Mouse (Mus musculus) R1 (cell line): ENCODE data around the gene Cabp1.

ENCODE experiments used
- DNase-seq: peaks from one replicate; pipeline ENCODE4 v3.0.0-alpha.2; 2018; ENCODE audit warnings: low read depth, low spot score

The Cabp1 gene

GRCm38 (mm10) chr5:115210380-115210779 lies 16.2 kb upstream of the Cabp1 start:
- DNase-seq = peak; percentile 79

DNA sequence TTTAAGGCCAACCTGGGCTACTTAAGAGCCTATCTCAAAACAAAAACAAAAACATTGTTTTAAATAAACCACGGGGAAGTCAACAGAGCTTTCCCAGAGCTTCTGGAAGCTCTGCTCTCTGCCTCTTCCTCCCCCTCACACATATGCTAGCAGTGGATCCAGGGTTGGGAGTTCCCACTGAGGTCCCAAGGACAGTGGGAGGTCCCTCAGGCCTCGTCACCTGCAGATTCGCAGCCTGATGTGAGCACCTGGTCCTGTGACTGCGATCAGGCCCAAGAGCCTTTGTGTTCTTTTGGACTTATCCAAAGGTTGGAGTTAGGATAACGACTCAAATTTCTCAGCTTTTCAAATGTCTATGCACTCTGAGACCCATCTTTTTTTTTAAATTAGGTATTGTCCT lies 14.4 kb upstream of the Cabp1 start:
- DNase-seq = peak; percentile 38

GRCm38 (mm10) chr5:115207892-115208291 lies 13.7 kb upstream of the Cabp1 start:
- DNase-seq = no peak

GRCm38 (mm10) chr5:115207244-115207643 lies 13.1 kb upstream of the Cabp1 start:
- DNase-seq = no peak

DNA sequence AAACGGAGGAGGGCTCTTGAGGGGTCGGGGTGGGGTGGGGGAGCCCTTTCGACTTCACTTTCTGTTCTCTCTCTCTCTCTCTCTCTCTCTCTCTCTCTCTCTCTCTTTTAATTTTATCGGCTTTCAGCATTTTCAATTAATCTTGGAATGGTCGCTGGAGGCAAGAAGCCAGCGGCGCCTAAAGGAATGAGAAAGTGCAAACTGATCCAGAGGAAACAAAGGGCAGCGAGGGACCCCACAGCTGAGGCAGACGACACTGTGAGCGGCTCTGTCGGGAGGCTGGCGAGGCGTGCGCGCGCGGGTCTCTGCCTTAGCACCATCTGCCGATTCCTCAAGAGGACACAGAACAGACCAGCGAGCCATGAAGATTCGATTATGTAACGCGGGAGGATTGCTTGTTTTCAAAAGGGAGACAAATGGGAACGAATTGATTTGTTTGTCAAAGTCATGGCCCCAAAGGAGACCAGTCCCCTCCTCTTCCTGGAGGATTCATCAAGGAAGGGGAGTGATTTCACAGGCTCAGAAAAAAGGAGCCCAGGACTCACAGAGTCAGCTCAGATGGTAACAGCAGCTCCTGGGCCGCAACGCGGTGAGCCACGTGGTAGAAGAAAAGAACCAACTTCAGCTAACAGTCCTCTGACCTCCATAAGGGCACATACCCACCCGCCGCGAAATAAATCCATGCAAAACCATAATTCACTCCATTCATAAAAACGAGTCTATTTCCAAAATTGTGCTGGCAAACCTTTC lies 10.6 kb upstream of the Cabp1 start:
- DNase-seq = peak; percentile 49

DNA sequence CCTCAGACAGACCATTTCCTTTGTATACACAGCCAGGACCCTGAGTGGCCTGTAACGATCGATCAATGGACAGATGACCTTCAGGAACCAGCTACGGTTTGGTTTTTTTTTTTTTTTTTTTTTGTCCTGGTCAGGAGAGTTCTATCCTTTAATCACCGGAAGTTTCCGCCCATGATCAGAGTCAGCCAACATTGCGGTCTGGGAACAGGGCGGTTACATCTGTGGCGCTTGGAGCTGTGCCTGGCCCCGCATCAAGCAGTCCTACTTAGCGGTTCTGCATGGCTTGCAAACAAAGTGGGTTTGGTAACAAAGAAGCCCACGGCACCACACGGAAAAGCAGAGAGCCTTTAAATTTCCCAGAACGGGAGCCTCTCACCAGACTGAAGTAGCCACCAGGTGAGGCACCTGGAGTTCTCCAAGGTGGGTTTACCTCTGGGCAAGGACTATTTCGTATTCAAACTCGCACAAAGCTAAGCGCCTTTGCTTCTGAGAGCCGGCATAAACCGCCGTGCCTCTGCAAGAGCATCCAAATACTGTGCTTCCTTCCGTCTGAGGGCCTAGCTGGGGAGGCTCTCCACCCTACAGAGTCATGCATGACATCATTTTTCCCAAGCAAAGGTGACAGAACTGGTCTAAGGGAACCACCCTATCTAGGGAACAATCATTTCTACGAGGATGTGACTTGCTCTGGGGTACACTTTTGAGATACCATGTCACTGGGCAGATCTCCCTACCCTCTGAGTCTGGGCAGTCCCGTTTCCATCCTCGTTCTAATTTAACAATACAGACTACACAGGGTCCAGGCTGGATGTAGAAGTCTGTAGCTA lies 9.8 kb upstream of the Cabp1 start:
- peak; percentile 87 for DNase-seq

DNA sequence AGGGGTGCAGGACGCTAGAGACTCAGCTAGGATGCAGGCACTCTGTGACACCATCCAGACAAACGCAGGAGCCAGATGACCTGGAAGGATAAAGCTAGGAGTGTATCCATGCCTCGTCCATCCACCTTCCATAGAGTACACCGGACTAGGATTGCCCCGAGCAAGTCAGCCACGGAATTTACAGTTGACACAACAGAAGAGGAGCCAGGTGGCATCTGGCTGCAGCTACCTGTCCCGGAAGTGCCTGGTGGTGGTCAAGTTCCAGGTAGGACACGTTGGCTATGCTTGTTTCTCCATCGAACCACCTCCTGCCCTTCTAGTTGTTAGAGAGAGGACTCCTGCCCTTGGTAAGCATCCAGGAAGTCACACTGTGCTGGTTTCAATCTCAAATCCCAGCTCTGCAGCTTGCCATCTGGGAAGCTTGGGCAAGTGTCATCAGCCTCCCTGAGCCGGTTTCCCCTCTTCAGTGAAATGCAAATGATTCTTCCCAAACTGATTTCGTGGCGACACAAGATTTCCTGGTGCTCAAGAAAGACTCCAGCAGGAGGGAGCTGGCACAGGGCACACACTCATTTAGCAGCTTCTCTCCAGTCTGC lies 543 bp upstream of the Cabp1 start:
- no peak for DNase-seq

DNA sequence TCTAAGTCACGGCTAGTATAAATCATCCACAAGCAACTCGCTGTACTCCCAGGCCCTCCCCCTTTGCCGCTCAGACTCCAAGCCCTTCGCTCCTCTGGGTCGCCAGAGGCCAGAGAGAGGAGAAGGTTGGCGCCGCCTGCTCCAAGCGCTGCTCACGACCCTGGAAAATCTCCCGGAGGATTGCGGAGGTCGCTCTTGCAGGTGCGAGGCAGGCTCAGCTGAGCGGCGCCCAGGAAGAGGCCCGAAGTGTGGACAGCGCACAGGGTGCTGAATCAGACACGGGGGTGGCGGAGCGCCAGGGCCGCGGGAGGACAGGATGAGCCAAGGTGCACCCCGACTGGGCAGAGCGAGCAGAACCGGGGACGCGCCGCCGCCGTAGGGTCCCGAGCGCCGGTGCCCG lies 955 bp downstream of the Cabp1 start:
- peak; percentile 80 for DNase-seq

- no peak for DNase-seq
Observed at GRCm38 (mm10) chr5:115192828-115193195, 1.4 kb downstream of the Cabp1 start.

DNA sequence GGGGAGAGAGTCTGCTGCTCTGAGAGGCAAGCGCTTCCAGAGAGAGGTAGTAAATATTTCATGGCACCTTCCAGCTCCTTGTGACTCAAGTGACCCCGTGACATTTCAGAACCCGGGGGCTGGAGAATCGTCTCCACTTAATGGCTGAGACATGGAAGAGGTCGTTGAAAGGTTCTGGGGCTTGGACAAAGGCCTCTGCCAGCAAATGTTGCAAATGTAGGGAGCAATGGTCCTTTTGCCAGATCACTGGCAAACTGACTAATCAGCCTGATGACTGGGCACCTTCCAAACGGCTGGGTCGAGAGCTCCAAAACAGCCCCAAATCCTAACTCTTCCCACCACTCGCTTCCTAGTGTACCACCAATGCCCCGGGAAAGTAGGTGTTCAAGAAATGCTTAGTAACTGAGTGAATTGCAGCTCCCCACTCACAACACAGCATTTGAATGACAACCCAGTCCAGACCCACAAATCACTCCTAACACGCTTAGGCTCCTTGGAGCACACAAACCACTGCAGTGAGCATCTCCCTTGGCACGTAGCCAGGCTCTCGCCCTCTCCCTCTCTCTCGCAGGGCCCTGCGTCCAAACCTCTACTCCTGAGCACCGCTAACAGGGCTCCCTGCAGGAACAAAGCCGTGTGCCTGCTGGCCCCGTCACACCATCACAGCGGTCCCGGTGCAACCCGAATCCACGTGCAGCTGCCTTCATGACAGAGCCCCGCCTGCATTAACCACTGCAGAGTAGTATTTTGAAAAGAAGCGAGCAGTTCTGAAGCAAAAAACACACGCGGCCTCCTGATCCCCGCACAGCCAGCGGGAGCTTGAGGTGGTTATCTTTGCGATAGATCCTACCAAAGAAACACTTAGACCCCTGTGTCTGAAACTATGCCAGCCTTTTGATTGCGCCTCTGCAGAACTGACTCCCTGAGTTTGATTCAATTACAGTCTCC lies 2.0 kb downstream of the Cabp1 start:
- DNase-seq = no peak

DNA sequence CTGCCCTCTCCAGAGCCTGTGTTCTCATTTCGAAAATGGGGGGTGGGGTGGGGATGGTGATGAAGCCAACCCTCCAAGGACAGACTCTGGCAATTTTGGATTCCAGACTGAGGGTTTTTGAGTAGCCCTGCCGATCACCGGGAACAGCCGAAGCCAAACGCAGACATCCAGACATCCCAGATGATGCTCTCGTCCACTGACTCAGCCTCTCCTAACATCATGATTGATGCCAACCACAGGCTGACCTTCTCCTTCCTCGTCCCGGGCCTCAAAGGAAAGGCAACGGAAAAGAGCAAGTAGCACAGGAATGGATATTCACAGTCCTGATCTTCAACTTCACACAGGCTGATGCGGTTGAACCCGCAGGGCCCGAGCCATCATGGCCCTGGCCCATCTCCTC lies 4.1 kb downstream of the Cabp1 start:
- DNase-seq = no peak

DNA sequence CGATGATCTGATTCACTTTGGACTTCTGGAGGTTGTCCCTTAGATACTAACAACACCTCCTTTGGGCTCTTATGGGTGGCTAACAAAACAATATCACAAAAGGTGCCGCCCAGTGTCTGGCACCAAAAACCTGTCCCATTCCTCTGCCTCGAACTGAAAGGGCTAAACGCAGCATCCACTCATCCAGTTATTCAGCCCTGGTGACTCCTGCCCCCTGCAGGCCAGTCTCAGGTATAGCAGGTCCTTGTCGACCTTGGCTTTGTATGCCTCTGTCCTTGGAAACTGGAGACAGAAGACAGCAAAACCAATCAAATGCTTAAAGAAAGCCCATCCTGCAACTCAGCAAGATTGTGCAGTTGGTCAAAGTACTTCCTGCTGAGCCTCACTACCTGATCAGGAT lies 5.4 kb downstream of the Cabp1 start:
- peak; percentile 94 for DNase-seq

GRCm38 (mm10) chr5:115187188-115188131 lies 6.7 kb downstream of the Cabp1 start:
- DNase-seq = peak; percentile 97

- DNase-seq = peak; percentile 42
Observed at GRCm38 (mm10) chr5:115186371-115187073, 7.7 kb downstream of the Cabp1 start.

DNA sequence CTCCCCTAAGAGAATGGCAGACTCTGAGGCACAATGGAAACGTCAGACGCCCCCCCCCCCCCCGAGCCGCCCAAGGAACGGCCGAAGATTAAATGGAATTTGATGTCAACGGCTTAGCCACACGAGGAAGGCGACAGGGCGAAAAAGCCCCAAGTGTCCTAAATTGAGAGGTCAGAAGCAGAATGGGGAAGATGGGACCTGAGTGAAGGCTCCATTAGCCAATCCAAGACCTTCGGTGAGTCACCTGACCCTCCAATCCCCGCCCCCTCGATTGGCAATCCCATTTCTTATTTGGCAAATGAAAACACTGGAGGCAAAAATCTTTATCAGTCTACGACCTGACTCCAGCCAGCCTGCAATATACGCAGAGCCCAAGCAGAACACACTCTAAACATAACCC lies 9.5 kb downstream of the Cabp1 start:
- DNase-seq = peak; percentile 86

DNA sequence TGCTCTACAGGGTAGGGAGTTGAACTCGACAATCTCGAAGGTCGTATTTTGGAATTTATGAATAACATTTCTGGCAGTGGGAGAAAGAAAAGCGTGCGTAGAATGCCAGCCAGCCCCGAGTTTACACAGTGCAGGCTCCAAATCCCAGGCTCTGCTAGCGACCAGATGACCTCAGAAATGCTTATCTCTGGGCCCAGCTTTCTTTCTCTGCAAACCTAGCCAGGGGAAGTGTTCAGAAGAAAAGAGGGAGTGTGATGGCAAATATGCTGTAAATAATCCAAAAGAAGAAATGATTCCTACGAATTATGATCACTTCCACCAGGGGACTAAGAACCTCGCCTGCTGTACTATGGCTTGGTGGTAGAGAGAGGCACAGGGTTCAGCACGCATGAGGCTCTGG lies 10.7 kb downstream of the Cabp1 start:
- DNase-seq = no peak

- DNase-seq = no peak
Observed at GRCm38 (mm10) chr5:115182925-115183324, 11.3 kb downstream of the Cabp1 start.

DNA sequence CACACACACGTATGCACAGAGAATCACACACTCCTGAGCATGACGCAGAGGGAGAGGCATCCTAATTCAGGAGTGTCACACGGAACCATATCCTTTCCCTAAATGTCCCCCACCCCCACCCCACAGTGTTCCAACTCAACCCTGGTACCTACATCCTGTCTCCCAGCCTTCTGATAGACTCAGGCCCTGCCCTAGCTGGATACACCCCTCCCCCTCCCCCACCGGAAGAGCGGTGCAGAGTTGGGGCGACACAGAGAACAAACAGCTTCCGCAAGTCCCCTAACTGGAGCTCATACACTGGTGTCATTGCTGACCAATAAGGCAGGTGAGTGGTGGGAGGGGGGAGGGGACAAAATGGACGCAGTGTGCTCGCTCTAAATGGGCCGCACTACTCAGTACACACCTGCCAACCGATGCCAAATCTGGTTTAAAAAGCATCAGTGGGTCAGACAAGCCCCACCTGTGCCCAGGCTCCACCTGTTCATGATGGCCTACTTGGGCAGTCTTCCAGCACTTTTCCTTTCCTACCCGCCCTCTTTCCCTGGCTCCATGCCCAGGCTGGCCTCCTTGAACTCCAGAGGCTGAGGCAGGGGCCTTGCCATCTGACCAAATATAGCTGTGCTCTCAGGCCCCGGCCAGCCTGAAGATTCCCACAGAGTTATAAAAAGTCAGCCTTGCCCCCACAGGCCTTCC lies 12.8 kb downstream of the Cabp1 start:
- peak; percentile 85 for DNase-seq

DNA sequence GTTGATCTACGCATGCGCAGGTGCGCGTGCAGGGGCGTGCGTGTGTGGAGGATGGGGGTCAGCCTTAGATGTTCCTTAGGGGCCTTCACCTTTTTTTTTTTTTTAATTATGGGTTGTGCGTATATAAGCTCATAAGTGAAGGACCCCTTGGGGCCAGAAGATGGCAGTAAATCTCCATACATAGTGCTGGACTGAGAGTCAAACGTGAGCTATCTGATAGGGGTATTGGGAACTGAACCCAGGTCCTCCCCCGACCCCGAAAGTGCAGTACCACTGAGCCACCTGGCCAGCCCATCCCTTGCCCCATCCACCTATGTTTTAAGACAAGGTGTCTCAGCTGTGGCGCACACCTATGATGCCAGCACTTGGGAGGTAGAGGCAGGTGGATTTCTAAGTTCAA lies 14.6 kb downstream of the Cabp1 start:
- peak; percentile 65 for DNase-seq
